Mouse (Mus musculus) heart, adult 11 months (tissue): ENCODE measurements at regions not wholly inside any gene's neighbourhood (a gene's known extent, or its start where the extent isn't known, plus 50 kb on each side); places are given as distances from the start of the nearest gene placed in this dataset.
A peak's percentile ranks its signal among the peaks of the same experiment; 100 is the strongest.

ENCODE experiments used
- DNase-seq: peaks from one replicate; pipeline ENCODE4 v3.0.0; 2022

DNA sequence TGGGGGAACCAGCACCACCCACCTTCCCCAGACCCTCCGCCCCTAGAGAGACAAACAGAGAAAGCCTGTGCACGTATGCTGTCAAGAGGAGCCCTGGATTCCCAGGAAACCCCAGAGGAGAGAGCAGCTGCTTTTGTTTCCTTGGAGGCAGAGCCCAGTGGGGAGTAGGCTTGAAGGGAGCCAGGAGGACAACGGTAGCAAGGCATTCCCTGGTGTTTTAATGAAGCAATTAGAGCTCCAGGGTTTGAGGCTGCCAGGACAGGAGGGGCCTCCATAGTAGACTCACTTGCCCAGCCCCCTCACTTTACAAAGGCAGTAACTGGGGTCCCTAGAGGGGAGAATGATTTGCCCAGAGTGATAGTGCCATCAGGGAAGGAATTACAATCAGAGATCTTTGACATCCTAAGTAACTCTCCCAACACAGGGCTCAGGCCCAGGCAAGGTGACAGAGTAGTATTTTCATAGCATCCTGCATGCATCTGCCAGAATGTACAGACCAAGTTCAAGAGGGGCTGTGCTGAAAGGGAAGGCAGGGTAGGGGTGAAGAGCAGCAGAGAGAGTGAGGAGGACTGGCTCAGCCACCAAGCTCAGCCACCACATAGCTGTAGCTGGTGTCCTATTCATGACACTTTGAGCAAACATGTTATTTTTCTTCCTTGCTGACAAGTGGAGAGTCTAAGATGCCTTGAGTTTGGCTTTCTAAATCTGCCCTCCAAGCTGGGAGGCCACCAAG is 389.0 kb downstream of the Nedd1 start:
- DNase-seq, result no peak

DNA sequence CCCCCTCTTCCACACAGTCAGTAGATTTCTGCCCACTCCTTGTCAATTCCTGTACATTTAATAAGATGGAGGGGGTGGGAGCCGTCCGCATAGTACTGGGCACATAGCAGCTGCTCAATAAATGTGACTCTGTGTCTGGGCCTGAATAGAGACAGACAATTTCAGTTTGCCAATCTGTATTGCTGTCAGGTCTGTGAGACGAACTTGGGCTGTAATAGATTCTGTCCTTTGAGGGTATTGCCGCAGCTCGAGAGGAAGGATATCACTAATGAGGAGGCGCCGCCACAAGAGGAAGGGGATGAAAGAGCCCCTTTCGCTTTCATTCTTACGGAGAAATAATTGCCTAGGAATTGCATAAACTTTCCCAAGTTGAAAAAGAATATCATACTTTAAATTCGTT is 392.1 kb downstream of the Nedd1 start:
- DNase-seq, result no peak

DNA sequence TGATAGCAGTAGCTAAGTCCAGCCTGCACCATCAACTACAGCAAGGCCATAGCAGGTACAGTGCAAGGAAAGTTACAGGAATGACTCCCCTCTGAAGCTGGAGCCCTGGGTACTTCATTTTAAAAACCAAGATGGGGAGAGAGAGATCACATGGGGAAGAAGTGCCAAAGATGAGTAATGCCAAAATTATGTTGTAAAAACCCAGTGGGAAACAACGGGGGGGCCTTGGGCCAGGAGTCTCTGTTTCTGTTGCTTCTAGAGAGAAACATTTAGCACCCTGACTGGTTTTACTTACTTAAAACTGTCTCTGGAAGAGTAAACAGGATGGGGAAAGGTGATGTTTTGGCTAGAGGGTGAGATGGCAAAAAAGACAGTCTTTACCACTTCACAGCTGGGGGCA is 392.6 kb downstream of the Nedd1 start:
- DNase-seq, result no peak

DNA sequence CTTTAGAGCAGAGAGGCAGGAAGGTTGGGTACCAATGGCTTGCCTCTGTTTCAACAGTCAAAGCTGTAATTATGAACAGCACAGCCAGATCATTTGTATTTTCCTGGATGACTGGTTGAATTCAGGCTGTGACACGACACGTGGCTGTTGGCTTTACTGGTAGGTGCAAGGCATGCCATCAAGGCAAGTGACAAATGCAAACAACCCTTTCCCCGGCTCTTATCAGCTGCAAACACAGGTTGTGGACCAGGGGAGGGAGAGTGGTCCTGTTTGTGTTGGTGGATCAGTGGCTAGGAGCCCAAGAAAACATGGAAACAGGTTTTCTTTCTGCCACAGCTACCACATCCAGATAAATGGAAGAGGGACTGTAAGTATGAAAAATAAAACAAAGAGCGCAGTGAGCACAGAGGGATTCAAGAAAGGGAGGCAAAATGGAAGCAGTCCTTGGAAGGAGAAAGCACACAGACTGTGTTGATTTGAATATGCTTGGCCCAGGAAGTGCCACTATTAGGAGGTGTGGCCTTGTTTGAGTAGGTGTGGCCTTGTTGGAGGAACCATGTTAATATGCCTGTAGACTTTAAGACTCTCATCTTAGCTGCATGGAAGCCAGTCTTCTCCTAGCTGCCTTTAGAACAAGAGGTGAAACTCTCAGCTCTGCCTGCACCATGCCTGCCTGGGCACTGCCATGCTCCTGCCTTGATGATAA is 396.8 kb downstream of the Nedd1 start:
- DNase-seq, result no peak

DNA sequence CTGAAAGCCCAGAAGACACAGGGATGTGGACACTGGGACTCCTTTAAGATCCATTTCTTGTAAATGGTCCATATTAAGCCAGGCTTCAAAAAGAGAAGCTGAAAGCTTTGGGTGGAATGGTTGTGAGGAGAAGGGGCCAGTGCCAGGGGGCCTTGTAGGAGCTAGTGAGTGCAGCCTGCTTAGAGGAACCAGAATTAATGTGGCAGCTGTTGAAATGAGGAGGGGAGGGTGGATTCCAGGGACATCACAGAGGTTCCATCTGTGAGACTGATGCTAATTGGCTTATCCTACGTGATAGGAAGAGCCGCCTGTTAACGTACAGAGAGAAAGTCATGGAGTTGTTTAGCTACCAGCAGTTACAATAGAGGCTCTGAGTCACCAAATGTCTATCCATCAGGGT is 407.6 kb downstream of the Nedd1 start:
- DNase-seq, result no peak

DNA sequence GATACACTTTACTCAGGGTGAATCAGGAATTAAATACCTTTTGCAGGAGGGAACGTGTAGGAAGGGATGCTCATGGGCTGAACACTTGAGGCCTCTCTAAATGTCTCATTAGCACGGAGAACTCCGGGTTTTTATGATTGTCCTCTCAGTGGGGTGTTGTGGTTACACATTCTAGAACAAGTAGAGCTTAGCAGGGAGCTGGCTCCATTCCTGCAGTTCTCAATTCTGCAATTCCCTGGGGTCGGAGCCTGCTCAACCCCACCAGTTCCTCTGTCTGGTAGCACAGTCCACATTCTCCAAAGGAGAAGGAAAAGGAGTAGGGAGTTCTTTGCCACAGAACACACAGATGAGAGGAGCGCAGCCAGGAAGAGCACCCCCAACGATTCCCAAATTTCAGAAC is 409.9 kb downstream of the Nedd1 start:
- DNase-seq, result peak; percentile 89

DNA sequence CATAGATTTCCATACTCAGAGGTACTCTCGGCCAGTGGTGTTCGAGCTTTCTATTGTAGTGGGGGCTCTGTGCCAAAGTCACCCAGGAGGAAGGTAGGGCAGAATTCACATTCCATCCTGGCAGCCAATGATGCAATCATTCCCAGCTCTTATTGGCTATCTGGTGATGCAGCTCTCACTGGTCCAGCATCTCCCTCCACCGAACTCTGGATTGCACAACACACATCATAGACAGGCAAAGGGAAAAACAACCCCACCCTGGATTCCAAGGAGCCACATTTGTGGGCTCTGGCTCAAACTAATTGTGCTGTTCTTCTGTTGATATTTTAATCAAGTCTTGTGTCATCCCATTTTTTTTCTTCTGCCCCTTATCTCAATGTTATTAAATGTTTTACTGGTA is 413.6 kb downstream of the Nedd1 start:
- peak; percentile 88 for DNase-seq

DNA sequence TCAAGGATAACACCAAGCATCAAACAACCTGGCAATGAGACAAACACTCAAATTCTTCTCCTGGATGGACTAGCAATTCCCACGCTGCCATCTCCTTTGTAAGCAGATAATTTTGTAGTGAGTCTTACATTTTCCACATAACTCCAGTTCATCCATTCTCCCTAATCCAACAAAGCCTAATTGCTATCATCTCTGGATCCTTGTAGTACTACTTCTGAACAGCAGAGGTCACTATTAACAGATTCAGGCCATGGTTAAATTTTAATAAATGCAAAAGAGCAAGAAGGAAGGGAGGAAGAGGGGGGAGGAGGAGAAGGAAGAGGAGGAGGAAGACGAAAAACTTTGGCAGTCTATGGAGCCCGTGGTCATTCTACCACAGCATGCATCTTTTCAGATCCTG is 414.4 kb downstream of the Nedd1 start:
- no peak for DNase-seq

DNA sequence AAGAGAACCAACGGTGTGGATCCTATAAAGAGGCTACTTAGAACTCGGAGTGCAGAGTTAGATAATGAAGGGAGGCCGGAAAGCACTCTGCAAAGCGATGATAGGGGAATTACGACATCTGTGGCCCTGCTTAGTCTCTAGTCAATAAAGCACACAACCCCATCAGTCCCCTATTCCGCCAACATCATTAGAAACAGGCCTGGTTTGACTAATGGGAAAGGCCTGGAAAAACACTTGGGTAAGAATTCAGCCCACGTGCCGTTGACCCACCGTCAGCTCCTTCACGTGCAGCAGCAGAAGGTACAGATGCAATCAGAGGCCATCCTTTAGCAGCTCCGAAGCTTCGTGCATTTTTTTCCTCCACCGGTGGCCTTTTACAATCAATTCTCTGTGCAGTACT is 423.5 kb downstream of the Nedd1 start:
- DNase-seq, result no peak

DNA sequence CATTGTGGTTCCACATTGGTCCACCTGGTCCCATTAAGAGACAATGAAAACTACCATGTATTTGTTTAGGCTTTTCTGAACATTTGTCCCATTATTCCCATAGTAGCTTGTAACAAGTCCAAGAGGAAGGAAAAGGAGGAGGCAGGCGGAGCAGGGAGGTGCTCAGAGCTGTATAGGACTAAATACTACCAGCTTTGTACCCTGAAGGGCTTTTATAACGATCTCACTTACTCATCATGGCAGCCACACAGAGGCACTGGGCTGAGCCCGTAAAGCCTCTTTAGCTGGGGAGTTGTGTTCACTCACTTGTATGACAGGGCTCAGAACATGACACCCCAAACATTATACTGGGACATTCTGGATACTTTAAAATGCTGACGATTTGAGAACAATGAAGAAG is 425.4 kb downstream of the Nedd1 start:
- peak; percentile 60 for DNase-seq

DNA sequence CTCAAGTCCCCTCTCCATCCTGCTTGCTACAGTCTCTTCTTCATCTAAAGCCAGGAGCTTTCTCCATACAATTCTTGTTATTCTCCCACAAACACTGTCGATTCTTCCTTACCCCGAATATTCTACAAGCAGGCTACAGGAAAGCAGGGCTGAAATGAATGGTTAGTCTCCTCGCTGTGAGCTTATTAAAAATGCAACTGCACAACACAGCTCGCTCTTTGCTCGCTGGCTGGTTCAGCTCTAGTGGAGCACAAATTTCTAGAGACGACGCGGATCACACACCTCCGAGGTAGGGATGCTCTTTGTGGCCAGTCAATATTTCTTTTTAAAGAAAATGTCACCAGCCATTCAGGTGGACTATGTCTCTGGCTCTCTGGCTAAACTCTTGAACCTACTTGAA is 425.9 kb downstream of the Nedd1 start:
- peak; percentile 28 for DNase-seq

DNA sequence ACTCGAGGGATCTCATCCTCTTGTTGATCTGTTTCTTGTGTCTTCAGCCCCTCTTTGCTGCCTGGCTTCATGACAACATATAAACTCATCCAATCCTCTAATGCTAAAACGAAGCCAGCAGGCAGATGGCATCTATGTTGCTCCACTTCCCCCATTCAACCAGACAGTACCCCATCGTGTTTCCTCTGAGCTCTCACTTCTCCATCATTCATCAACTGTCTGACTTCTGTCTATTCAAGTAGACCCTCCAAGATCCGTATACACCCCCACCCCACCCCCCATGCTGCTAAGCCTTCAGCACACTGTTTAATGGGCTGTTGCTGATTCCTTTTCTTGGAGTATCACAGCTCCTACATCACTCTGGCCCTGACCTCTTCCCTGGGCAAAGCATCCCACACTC is 429.0 kb downstream of the Nedd1 start:
- DNase-seq, result no peak

DNA sequence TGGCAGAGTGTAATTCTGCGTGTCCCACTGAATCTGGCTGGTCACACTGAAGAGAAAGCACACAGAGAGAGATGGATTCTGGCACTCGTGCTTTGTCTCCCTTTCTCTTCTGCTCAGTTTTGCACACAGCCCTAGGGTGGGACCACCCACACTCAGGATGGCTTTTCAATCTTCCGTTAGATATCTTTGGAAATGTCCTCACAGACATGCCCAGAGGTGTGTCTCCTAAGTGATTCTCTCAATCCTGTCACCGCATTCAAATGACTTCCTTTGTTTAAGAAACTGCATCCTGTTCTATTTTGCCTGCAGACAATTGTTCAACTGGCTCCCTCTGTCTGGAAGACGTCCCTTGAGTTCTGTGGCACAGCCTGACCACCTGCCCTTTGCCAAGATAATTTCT is 433.0 kb downstream of the Nedd1 start:
- peak; percentile 74 for DNase-seq

DNA sequence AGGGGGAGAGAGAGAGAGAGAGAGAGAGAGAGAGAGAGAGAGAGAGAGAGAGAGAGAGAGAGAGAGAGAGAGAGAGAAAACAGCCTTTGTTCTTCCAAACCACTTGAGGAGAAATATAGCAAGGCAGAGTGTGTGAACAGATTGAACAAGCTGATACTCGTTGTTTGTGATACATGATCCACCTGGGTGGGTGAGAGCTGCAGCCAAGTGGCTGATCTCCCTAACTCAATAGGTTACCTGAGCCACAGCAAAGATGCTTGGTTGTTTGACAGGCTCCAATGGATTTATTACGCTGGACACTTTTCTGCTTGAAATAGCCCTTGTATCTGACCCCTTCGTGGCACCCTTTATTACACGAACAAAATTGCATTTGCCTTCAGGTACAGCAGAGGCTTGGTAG is 438.0 kb downstream of the Nedd1 start:
- peak; percentile 46 for DNase-seq

DNA sequence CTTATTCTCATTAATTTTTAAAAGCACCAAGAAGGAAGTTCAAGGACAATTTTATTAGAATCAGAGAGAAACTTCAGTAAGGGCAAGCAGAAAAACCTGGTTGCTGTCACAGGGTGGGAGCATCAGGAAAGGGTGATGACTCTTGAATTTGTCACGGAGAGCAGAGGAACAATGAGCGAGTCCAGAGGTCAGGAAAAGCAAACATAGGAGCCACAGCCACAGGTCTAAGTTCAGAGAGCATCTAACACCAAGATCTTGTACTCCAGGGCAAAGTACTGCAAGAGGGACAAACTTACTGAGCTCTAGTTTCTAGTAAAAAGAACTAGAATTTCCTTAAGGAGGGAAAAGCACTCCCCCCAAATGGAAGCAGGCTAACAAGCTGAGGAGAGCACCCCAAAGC is 444.2 kb downstream of the Nedd1 start:
- no peak for DNase-seq

DNA sequence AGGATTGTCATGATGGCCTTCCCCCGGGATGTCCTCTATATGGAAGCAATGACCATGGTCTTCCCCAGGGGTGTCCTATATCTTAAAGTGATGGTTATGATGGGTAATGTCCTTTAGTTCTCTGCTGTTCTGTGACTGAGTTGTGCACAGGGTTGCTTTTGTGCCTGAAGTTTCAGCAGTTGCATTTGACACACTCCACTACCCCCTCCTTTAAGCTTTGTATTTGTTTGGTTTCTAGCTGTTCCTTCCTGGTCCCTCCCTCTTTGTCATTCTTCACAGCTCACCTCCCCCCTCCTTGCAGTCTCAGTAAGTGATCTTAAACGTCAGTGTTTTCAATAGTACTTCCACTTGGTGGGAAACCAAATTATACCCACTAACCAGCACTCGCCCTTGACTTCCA is 464.4 kb downstream of the Nedd1 start:
- DNase-seq, result peak; percentile 70

DNA sequence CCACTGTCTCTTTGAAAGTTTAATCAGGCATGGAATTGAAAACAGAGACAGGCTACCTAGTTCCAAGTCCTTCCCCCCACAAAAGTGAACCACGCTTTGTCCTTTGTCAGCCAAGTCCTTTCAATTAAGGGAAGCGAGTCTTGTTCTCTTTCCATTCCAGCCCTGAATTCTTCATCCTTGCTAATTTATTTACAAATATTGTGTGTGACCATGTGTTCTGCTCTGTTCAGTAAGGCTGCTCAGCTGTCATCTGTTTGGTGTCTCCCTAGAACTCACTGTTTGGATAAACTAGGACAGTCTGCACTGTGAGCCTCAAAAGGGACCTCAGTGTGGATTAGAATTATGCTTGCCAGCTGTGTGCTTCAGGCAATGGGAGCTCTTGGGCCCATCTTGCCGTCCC is 473.6 kb downstream of the Nedd1 start:
- peak; percentile 13 for DNase-seq

DNA sequence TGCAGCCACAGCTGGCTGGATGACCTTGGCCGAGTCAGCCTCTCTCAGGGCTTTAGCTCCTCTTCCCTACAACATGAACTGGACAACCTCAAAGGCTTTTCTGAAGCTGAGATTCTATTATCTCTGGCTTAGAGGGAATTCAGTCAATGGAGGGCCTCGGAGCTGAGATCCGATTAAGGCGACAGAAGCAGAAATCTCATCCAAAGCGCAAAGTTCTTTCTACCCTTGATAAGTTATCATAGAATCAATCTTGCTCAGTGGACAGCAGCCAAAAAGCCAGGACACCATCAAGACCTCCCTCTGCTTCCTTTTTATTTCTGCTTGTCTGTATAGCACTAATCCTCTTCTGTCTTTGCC is 474.8 kb downstream of the Nedd1 start:
- DNase-seq, result no peak

DNA sequence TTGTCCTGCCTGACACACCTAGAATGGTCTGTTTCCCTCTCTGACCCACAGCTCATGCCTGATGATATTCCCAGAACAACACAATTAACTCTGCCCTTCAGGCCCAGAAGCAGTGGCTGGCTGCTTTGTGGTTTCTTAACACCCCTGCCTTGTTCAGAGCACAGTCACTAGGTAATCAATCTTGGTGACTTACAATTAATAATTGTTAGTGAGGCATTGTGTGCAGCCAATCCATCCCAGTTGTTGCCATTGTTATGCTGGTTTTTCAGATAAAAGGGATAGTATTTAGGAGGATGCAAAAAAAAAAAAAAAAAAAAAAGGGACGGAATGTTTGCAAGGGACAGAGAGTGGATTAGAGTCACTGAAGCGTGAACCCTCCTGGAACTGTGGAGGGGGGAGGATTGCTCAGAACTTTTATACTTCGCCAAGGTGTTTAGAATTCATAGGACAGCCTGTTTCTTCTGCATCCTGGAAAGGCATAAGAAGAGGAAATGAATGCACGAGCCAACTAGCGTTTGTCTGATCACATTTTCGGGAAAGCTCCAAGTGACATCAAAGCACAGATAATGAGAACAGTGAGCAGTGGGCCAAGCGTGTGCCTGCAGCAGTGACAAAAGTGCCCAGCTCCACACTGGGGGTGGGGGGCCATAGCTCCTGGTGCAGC is 475.3 kb downstream of the Nedd1 start:
- DNase-seq, result peak; percentile 60

DNA sequence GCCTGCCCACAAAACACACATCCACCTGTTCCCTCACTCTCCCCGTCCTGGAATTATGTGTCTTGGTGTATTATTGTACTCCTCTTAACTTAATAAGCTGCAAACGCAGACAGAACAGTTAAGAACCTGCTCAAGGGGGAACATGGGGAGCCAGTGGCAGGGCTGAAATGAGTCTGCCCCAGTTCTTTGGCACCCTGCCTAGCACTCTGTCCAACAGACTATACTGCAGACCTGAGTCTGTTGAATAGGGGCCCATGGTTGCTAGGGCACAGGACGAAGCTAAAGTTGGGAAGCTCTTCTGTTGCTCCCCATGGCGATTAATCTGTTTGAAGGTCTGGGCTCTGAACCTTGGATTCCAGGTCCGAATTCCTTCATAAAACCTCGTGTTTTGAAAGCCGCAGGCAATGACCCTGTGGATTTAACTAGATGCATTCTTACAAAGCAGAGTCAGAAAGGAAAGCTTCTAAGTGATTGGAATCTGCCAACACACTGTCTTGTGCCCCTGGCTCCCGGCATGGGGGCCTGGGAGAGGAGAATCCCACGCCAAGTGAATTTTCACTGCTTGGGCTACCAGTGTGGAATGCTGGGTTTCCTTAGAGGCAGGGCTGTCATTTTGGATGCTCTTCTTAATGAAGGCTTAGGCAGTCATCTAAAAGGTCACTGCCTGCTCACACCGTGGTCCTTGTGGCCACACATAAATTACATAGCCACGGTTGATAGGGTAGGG is 479.3 kb downstream of the Nedd1 start:
- peak; percentile 60 for DNase-seq

DNA sequence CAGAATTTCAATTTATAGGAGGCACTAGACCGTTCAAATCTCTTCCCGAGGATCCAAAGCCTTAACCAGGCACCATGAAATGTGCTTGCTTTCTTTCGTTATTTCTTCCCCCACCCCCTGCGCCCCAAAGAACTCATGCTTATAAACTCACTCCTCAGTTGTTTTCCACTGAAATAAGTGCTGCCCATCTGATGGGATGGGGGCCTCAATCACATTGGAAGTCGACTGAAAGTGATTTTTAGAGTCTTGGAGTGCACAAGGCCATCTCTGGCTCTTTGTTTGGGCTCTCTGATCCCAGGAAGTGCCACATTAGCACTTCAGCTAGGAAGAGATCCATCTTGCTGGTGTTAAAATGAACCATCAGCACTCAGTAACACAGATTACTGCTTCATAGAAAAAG is 484.3 kb downstream of the Nedd1 start:
- DNase-seq, result peak; percentile 53

DNA sequence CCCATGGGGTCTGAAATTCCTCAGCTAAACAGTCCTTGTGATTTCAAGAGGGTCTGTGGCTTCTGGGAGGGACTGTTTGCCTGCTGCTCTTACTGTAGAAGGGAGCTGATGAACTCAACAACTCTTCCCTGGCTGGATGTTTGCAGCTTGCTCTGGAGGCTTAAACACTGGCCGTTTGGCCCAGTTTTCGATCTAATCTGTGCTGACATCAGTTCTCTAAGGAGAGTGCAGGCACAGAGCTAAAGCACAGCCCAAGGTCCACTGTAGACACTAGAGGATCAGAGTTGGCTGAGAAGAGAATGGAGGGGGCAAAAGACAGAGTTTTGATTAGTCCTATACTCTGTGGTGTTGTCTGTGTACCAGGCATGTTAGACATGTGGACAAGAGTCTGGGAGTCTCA is 490.1 kb downstream of the Nedd1 start:
- peak; percentile 45 for DNase-seq

DNA sequence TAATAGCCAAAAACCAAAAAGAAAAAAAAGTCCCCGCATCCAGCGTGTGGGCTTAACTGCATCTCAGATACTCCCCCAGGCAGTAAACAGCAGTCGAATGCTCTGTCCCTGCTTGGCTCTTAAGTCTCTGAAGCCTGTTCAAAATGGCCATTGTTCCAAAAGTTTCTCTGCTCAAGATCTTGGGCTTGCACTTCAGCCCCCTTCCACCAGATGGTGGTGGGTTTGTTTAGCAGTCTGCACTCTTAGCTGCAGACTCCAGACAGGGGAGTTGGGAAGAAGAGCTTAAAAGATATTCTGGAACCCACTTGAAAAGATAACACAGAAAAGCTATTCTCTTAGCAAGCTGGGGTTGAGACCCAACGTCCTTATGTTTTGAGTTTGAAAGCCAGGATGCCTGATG is 496.4 kb downstream of the Nedd1 start:
- peak; percentile 11 for DNase-seq

DNA sequence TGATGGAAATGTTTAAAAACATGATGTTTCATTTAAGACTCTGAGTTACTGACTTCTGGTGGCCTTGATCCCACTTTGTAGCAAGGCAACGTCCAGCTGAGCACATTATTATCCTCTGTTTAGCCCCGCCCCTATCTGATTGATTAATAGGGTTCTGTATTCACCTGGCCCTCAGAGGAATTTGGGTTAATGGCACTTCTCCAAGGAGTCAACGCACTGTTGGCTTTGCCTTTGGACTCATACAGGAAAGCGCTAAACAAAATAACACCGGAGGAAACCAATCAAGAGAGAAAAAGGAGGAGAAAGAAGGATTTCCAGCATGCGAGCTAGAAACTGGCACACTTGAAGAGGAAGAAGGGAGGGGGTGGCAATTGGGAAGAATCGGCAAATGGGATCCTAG is 497.1 kb downstream of the Nedd1 start:
- DNase-seq, result peak; percentile 37
